Comparison of ENCODE assay signal across 13 mouse cellular contexts in the genomic region with DNA sequence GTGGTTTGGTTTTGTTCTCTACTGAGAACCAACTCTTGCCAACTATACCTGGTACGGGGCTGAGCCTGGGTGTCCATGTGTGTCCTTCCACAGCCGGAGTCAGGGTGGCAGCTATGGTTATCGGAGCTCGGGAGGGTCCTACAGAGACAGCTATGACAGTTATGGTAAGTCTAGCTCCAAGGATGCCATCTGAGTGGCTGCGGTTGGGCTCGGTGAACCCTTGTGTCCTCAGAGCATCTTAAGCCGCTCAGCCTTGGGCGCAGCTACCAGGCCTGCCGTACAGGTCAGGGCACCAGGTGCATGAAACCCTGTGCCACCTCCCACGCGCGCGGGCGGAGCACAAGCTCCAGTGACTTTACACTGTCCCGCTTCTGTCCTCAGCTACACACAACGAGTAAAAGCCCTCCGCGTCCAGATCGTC. TPM values are rescaled to one million over a fixed set of nuclear protein-coding genes. Genes with fewer than 3 reads are reported as not detected.
DNase-seq lines count a peak whose midpoint lies in the region; ATAC-seq and TF ChIP-seq lines count a peak whose summit lies in the region.
"Had no signal": no experiment of that assay in that cellular context is flagged by ENCODE, and none has a peak within 500 bp of the region (broad histone marks: within the 10 kb centered on the region; RNA-seq: fewer than 3 reads in every experiment).

No protein-coding gene starts in this region.

- no peak overlapping the region for H3K27ac ChIP-seq in cerebellum, adult 2 months (ENCODE audit: insufficient read depth, low read length)
- 0 out of 2 replicates have a peak overlapping the region, but pooled peaks have one; percentile 18 for H3K27ac ChIP-seq in hindbrain, embryonic 13.5 days
- no peak overlapping the region for H3K27ac ChIP-seq in hindbrain, postnatal 0 days
- peak overlapping the region; percentile 92; the same call in 1 of the 2 replicates for H3K27ac ChIP-seq in neural tube, embryonic 13.5 days (replicated peaks)
- H3K27ac ChIP-seq in neural tube, embryonic 15.5 days (replicated peaks), result no peak overlapping the region
- 0 out of 2 replicates have a peak overlapping the region, but pooled peaks have one; percentile 47 for H3K27ac ChIP-seq in limb, embryonic 15.5 days
- H3K27ac ChIP-seq: hindbrain, embryonic 15.5 days; liver, embryonic 14.5 days; macrophage had no signal

- H3K4me2 ChIP-seq in hindbrain, embryonic 13.5 days, result peak overlapping the region; percentile 15; the same call in 1 of the 2 replicates
- H3K4me2 ChIP-seq in hindbrain, postnatal 0 days (ENCODE audit: low read depth, low read length), result no peak overlapping the region
- H3K4me2 ChIP-seq in neural tube, embryonic 13.5 days, result no peak overlapping the region
- H3K4me2 ChIP-seq in neural tube, embryonic 15.5 days, result no peak overlapping the region
- no peak overlapping the region for H3K4me2 ChIP-seq in limb, embryonic 15.5 days
- H3K4me2 ChIP-seq: hindbrain, embryonic 15.5 days had no signal

- DNase-seq in cerebellum, adult 11 months, result peak; percentile 48
- no peak for DNase-seq in cerebellum, adult 2 months
- no peak for DNase-seq in hindbrain, postnatal 0 days (ENCODE audit: low spot score)
- no peak for DNase-seq in natural killer cell, adult 2 months (ENCODE audit: low spot score in 2 of 2)
- DNase-seq: gastrocnemius, postnatal 36 days; layer of hippocampus, postnatal 36 days had no signal

- peak overlapping the region; percentile 51 for H3K9ac ChIP-seq in hindbrain, embryonic 13.5 days
- H3K9ac ChIP-seq in hindbrain, postnatal 0 days (replicated peaks; ENCODE audit: low read length), result no peak overlapping the region
- H3K9ac ChIP-seq in neural tube, embryonic 13.5 days, result 0 out of 2 replicates have a peak overlapping the region, but pooled peaks have one; percentile 0
- no peak overlapping the region for H3K9ac ChIP-seq in neural tube, embryonic 15.5 days (replicated peaks)
- no peak overlapping the region for H3K9ac ChIP-seq in limb, embryonic 15.5 days
- H3K9ac ChIP-seq: hindbrain, embryonic 15.5 days; liver, embryonic 14.5 days had no signal

- peaks cover 33% of the 10 kb centered on the region for H3K36me3 ChIP-seq in hindbrain, embryonic 13.5 days
- H3K36me3 ChIP-seq in hindbrain, postnatal 0 days (ENCODE audit: insufficient read depth, low read length), result peaks cover 20% of the 10 kb centered on the region; the same call in 1 of the 2 replicates
- peaks cover 30% of the 10 kb centered on the region for H3K36me3 ChIP-seq in neural tube, embryonic 13.5 days
- peaks cover 25% of the 10 kb centered on the region for H3K36me3 ChIP-seq in neural tube, embryonic 15.5 days
- H3K36me3 ChIP-seq in limb, embryonic 15.5 days, result peaks cover 28% of the 10 kb centered on the region

- no peaks in the 10 kb centered on the region for H3K9me3 ChIP-seq in hindbrain, embryonic 13.5 days
- H3K9me3 ChIP-seq in hindbrain, postnatal 0 days (ENCODE audit: low read length), result no peaks in the 10 kb centered on the region
- H3K9me3 ChIP-seq in neural tube, embryonic 13.5 days, result no peaks in the 10 kb centered on the region
- H3K9me3 ChIP-seq in neural tube, embryonic 15.5 days (replicated peaks), result no peaks in the 10 kb centered on the region
- H3K9me3 ChIP-seq in limb, embryonic 15.5 days, result no peaks in the 10 kb centered on the region
- H3K9me3 ChIP-seq: hindbrain, embryonic 15.5 days had no signal

- H3K4me1 ChIP-seq in cerebellum, adult 2 months (ENCODE audit: control insufficient read depth, insufficient read depth, low read length), result peaks cover 12% of the 10 kb centered on the region
- peaks cover 69% of the 10 kb centered on the region for H3K4me1 ChIP-seq in hindbrain, embryonic 13.5 days (replicated peaks)
- peaks cover 11% of the 10 kb centered on the region for H3K4me1 ChIP-seq in hindbrain, postnatal 0 days (ENCODE audit: insufficient read depth, low read length)
- peaks cover 67% of the 10 kb centered on the region for H3K4me1 ChIP-seq in neural tube, embryonic 13.5 days (replicated peaks)
- H3K4me1 ChIP-seq in neural tube, embryonic 15.5 days, result peaks cover 67% of the 10 kb centered on the region
- H3K4me1 ChIP-seq in limb, embryonic 15.5 days, result peaks cover 50% of the 10 kb centered on the region

- no peak for TF ChIP-seq CTCF in cerebellum, adult 2 months (IDR thresholded peaks at IDR 0.05; ENCODE audit: borderline replicate concordance, insufficient read depth, low read depth, low read length)
- no peak for TF ChIP-seq CTCF in hindbrain, postnatal 0 days (IDR thresholded peaks at IDR 0.05; ENCODE audit: low read depth)

- ATAC-seq in hindbrain, embryonic 13.5 days (ENCODE audit: low FRiP score), result no peak
- ATAC-seq in hindbrain, postnatal 0 days, result no peak
- no peak for ATAC-seq in neural tube, embryonic 13.5 days (ENCODE audit: low read depth)
- no peak for ATAC-seq in neural tube, embryonic 15.5 days (ENCODE audit: low FRiP score)
- ATAC-seq in limb, embryonic 15.5 days (ENCODE audit: insufficient number of reproducible peaks, low FRiP score, low TSS enrichment, low read depth), result no peak

- H3K4me3 ChIP-seq in cerebellum, adult 2 months (replicated peaks; ENCODE audit: insufficient read depth, low read depth, low read length), result no peak overlapping the region
- H3K4me3 ChIP-seq in hindbrain, embryonic 13.5 days, result no peak overlapping the region
- no peak overlapping the region for H3K4me3 ChIP-seq in hindbrain, postnatal 0 days (ENCODE audit: low read length)
- no peak overlapping the region for H3K4me3 ChIP-seq in neural tube, embryonic 13.5 days
- no peak overlapping the region for H3K4me3 ChIP-seq in neural tube, embryonic 15.5 days (replicated peaks)
- no peak overlapping the region for H3K4me3 ChIP-seq in limb, embryonic 15.5 days
- H3K4me3 ChIP-seq: hindbrain, embryonic 15.5 days had no signal

- no peak for TF ChIP-seq POLR2A in cerebellum, adult 2 months (IDR thresholded peaks at IDR 0.05; ENCODE audit: borderline replicate concordance, insufficient read depth, low read length)

- H3K27me3 ChIP-seq in cerebellum, adult 2 months (ENCODE audit: control insufficient read depth, insufficient read depth, low read length), result no peaks in the 10 kb centered on the region
- no peaks in the 10 kb centered on the region for H3K27me3 ChIP-seq in hindbrain, embryonic 13.5 days
- H3K27me3 ChIP-seq in hindbrain, postnatal 0 days (ENCODE audit: insufficient read depth, low read length), result no peaks in the 10 kb centered on the region
- no peaks in the 10 kb centered on the region for H3K27me3 ChIP-seq in neural tube, embryonic 13.5 days
- H3K27me3 ChIP-seq in neural tube, embryonic 15.5 days (replicated peaks), result no peaks in the 10 kb centered on the region
- no peaks in the 10 kb centered on the region for H3K27me3 ChIP-seq in limb, embryonic 15.5 days
- H3K27me3 ChIP-seq: hindbrain, embryonic 15.5 days had no signal

- WGBS in cerebellum, adult 2 months, result 92% methylated on average over 19 of the region's 19 CpGs
- WGBS in hindbrain, embryonic 13.5 days, result 97% methylated on average over 19 of the region's 19 CpGs
- WGBS in hindbrain, postnatal 0 days, result 95% methylated on average over 19 of the region's 19 CpGs
- WGBS in neural tube, embryonic 13.5 days, result 96% methylated on average over 19 of the region's 19 CpGs
- 97% methylated on average over 19 of the region's 19 CpGs for WGBS in neural tube, embryonic 15.5 days
- 92% methylated on average over 19 of the region's 19 CpGs for WGBS in limb, embryonic 15.5 days

RNA-seq across cellular contexts. Expression of a gene that starts 2.1 kb away (rescaled TPM):
- polyA plus RNA-seq in cerebellum, adult 2 months (2012; rRNA removed), result 16.4 and 18.0 TPM in 2 replicates
- 11.9 and 14.1 TPM in 2 replicates for polyA plus RNA-seq in hindbrain, embryonic 13.5 days (2015; fragmentation: Nextera tagmentation; extraction: Ambion mirVana)
- 2.6 and 3.2 TPM in 2 replicates for total RNA-seq in hindbrain, postnatal 0 days (2014; rRNA removed)
- 4.3 and 4.4 TPM in 2 replicates for polyA plus RNA-seq in hindbrain, postnatal 0 days (2015; fragmentation: Nextera tagmentation; extraction: Ambion mirVana)
- polyA plus RNA-seq in neural tube, embryonic 13.5 days (2015; fragmentation: Nextera tagmentation; extraction: Ambion mirVana), result 11.4 and 16.3 TPM in 2 replicates
- 13.5 and 14.3 TPM in 2 replicates for polyA plus RNA-seq in neural tube, embryonic 15.5 days (2015; fragmentation: Nextera tagmentation; extraction: Ambion mirVana)
- polyA plus RNA-seq in limb, embryonic 15.5 days (2015; fragmentation: Nextera tagmentation; extraction: Ambion mirVana), result 12.8 and 13.3 TPM in 2 replicates

RNA-seq across cellular contexts. Expression of a gene that starts 4.8 kb away (rescaled TPM):
- polyA plus RNA-seq in cerebellum, adult 2 months (2012; rRNA removed), result 240 and 261 TPM in 2 replicates
- polyA plus RNA-seq in hindbrain, embryonic 13.5 days (2015; fragmentation: Nextera tagmentation; extraction: Ambion mirVana), result 364 and 409 TPM in 2 replicates
- 257 and 261 TPM in 2 replicates for total RNA-seq in hindbrain, postnatal 0 days (2014; rRNA removed)
- polyA plus RNA-seq in hindbrain, postnatal 0 days (2015; fragmentation: Nextera tagmentation; extraction: Ambion mirVana), result 730 and 732 TPM in 2 replicates
- 325 and 351 TPM in 2 replicates for polyA plus RNA-seq in neural tube, embryonic 13.5 days (2015; fragmentation: Nextera tagmentation; extraction: Ambion mirVana)
- 284 and 345 TPM in 2 replicates for polyA plus RNA-seq in neural tube, embryonic 15.5 days (2015; fragmentation: Nextera tagmentation; extraction: Ambion mirVana)
- polyA plus RNA-seq in limb, embryonic 15.5 days (2015; fragmentation: Nextera tagmentation; extraction: Ambion mirVana), result 102 and 103 TPM in 2 replicates

RNA-seq across cellular contexts. Expression of a gene that starts 8.7 kb away (rescaled TPM):
- 10.2 and 10.7 TPM in 2 replicates for polyA plus RNA-seq in cerebellum, adult 2 months (2012; rRNA removed)
- polyA plus RNA-seq in hindbrain, embryonic 13.5 days (2015; fragmentation: Nextera tagmentation; extraction: Ambion mirVana), result 18.8 and 21.4 TPM in 2 replicates
- 24.0 and 32.8 TPM in 2 replicates for total RNA-seq in hindbrain, postnatal 0 days (2014; rRNA removed)
- 23.2 and 23.8 TPM in 2 replicates for polyA plus RNA-seq in hindbrain, postnatal 0 days (2015; fragmentation: Nextera tagmentation; extraction: Ambion mirVana)
- 34.0 and 34.8 TPM in 2 replicates for polyA plus RNA-seq in neural tube, embryonic 13.5 days (2015; fragmentation: Nextera tagmentation; extraction: Ambion mirVana)
- 25.9 and 31.2 TPM in 2 replicates for polyA plus RNA-seq in neural tube, embryonic 15.5 days (2015; fragmentation: Nextera tagmentation; extraction: Ambion mirVana)
- 27.0 and 29.3 TPM in 2 replicates for polyA plus RNA-seq in limb, embryonic 15.5 days (2015; fragmentation: Nextera tagmentation; extraction: Ambion mirVana)

RNA-seq across cellular contexts. Expression of a gene that starts 22.5 kb away (rescaled TPM):
- polyA plus RNA-seq in cerebellum, adult 2 months (2012; rRNA removed), result 26.1 and 26.5 TPM in 2 replicates
- 32.4 and 34.7 TPM in 2 replicates for polyA plus RNA-seq in hindbrain, embryonic 13.5 days (2015; fragmentation: Nextera tagmentation; extraction: Ambion mirVana)
- 146 and 172 TPM in 2 replicates for total RNA-seq in hindbrain, postnatal 0 days (2014; rRNA removed)
- 14.7 and 15.8 TPM in 2 replicates for polyA plus RNA-seq in hindbrain, postnatal 0 days (2015; fragmentation: Nextera tagmentation; extraction: Ambion mirVana)
- polyA plus RNA-seq in neural tube, embryonic 13.5 days (2015; fragmentation: Nextera tagmentation; extraction: Ambion mirVana), result 31.0 and 35.8 TPM in 2 replicates
- 19.4 and 20.5 TPM in 2 replicates for polyA plus RNA-seq in neural tube, embryonic 15.5 days (2015; fragmentation: Nextera tagmentation; extraction: Ambion mirVana)
- 13.4 and 14.0 TPM in 2 replicates for polyA plus RNA-seq in limb, embryonic 15.5 days (2015; fragmentation: Nextera tagmentation; extraction: Ambion mirVana)

RNA-seq across cellular contexts. Expression of a gene that starts 30.0 kb away (rescaled TPM):
- polyA plus RNA-seq in cerebellum, adult 2 months (2012; rRNA removed), result 147 and 151 TPM in 2 replicates
- polyA plus RNA-seq in hindbrain, embryonic 13.5 days (2015; fragmentation: Nextera tagmentation; extraction: Ambion mirVana), result 57.4 and 59.2 TPM in 2 replicates
- total RNA-seq in hindbrain, postnatal 0 days (2014; rRNA removed), result 270 and 288 TPM in 2 replicates
- 95.5 and 106 TPM in 2 replicates for polyA plus RNA-seq in hindbrain, postnatal 0 days (2015; fragmentation: Nextera tagmentation; extraction: Ambion mirVana)
- polyA plus RNA-seq in neural tube, embryonic 13.5 days (2015; fragmentation: Nextera tagmentation; extraction: Ambion mirVana), result 53.9 and 55.1 TPM in 2 replicates
- 91.9 and 93.0 TPM in 2 replicates for polyA plus RNA-seq in neural tube, embryonic 15.5 days (2015; fragmentation: Nextera tagmentation; extraction: Ambion mirVana)
- polyA plus RNA-seq in limb, embryonic 15.5 days (2015; fragmentation: Nextera tagmentation; extraction: Ambion mirVana), result 5.9 and 6.8 TPM in 2 replicates

Comparison
In these comparisons a context has a peak if more than half of its experiments do, and no peak if none do; other contexts are left out.
1. H3K27ac ChIP-seq: peak in hindbrain, embryonic 13.5 days (single experiment), neural tube, embryonic 13.5 days (single experiment) and limb, embryonic 15.5 days (single experiment); none in cerebellum, adult 2 months (single experiment), hindbrain, postnatal 0 days (single experiment) and neural tube, embryonic 15.5 days (single experiment).
2. H3K9ac ChIP-seq: peak in hindbrain, embryonic 13.5 days (single experiment) and neural tube, embryonic 13.5 days (single experiment); none in hindbrain, postnatal 0 days (single experiment), neural tube, embryonic 15.5 days (single experiment) and limb, embryonic 15.5 days (single experiment).